Mouse (Mus musculus): ENCODE data around the gene Nfia.

GRCm38 (mm10) chr4:97924414-97924813, 151.9 kb downstream of the Nfia start:
- TF ChIP-seq GATA1 (IDR thresholded peaks at IDR 0.05; ENCODE audit: borderline replicate concordance, low read length): no peak
- no peak for TF ChIP-seq FLI1 (IDR thresholded peaks at IDR 0.05; ENCODE audit: low read length)
